Mouse (Mus musculus): ENCODE measurements around the gene Ubald2. TPM values are rescaled to one million over a fixed set of nuclear protein-coding genes. Genes with fewer than 3 reads are reported as not detected.

Gene Ubald2
- polyA plus RNA-seq (2012; rRNA removed): 192 and 574 TPM in 2 replicates

DNA sequence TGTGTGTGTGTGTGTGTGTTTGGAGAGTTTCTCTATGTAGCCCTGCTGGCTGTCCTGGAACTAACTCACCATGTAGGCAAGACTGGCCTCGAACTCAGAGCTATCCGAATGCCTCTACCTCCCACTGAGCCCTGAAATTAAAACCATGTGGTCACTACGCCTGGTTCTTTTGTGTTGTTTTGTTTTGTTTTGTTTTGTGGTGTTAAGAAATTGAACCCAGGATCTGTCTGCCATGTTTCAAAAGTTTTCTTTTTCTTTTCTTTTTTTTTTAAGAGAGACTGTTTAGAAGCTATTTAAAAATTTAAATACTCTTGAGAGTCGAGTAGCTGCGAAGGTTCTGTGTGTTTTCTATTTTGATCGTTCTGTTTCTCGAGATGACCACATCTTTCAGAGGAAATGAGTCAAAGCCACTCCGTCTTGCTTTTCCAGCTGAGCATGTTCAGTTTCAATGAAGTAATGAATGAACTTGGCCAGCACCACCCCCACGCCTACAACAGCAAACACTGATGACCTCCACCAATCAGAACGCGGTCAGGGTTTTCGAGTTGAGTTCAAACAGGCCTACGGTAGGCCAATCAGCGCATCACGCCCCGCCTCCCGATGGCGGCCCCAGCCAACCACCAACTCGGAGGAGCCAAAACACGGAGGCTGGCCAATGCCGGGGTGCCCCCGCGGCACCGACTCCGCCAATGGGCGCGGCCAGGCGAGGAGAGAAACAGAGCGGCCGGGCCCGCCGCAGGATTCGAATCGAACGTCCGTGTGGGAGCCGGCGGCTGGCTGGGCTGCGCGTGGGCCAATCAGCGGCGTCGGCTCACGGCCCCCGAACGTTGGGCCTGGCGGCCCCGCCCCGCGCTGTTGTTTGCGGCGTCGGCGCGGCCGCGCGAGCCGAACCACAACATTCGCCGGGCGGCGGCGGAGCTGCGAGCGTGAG, at the start of gene Ubald2:
Gene Ubald2, plus strand, starts transcription at position 739 of the 931 bp plus-strand sequence.
- H3K36me3 ChIP-seq (ENCODE audit: control insufficient read depth, insufficient read depth, low read length): peaks cover 20% of the 10 kb centered on the region
- TF ChIP-seq POLR2A (IDR thresholded peaks at IDR 0.05; ENCODE audit: low read depth, low read length) (0 out of 2 replicates have a peak, but pooled peaks have one; percentile 24), CTCF (IDR thresholded peaks at IDR 0.05; ENCODE audit: extremely low read depth, insufficient read length, insufficient replicate concordance, low read depth, low read length) (no peak)
- H3K4me3 ChIP-seq (ENCODE audit: low read depth, low read length): peak within 1 kb of the TSS; percentile 90
- H3K27me3 ChIP-seq (ENCODE audit: control insufficient read depth, insufficient read depth, low read length): no peaks in the 10 kb centered on the region
- 2% methylated on average over 66 of the region's 66 CpGs for WGBS
- peaks cover 32% of the 10 kb centered on the region for H3K4me1 ChIP-seq (ENCODE audit: control insufficient read depth, insufficient read depth, insufficient read length, low read length)
- peak within 1 kb of the TSS; percentile 99 for H3K27ac ChIP-seq (ENCODE audit: insufficient read depth, low read depth, low read length)

DNA sequence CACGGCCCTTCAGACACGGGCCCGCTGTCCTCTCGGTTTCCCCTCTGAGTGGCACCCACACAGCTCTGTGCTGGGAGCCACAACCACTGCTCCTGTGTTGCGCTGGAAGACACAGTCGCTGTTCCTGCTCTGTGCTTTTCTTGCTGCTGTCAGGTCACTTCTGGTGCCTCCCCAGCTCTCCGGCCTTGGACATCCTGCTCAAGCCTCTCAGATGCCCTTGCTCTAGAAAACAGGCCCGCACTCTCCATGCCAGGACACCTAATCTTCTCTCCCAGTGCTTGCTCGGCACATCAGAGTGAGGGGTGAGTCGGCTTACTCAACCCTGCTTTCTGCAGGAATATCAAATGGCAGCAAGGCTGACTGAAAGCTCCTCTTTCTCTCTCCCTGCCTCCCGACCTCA, 49.7 kb upstream of the Ubald2 start:
- TF ChIP-seq POLR2A (IDR thresholded peaks at IDR 0.05; ENCODE audit: low read depth, low read length): no peak
- no peak for TF ChIP-seq CTCF (IDR thresholded peaks at IDR 0.05; ENCODE audit: extremely low read depth, insufficient read length, insufficient replicate concordance, low read depth, low read length)
- no peaks in the 10 kb centered on the region for H3K27me3 ChIP-seq (ENCODE audit: control insufficient read depth, insufficient read depth, low read length)
- no peaks in the 10 kb centered on the region for H3K36me3 ChIP-seq (ENCODE audit: control insufficient read depth, insufficient read depth, low read length)
- H3K27ac ChIP-seq (ENCODE audit: insufficient read depth, low read depth, low read length): no peak overlapping the region
- H3K4me3 ChIP-seq (ENCODE audit: low read depth, low read length): no peak overlapping the region
- no peaks in the 10 kb centered on the region for H3K4me1 ChIP-seq (ENCODE audit: control insufficient read depth, insufficient read depth, insufficient read length, low read length)
- WGBS: 92% methylated on average over 11 of the region's 11 CpGs

DNA sequence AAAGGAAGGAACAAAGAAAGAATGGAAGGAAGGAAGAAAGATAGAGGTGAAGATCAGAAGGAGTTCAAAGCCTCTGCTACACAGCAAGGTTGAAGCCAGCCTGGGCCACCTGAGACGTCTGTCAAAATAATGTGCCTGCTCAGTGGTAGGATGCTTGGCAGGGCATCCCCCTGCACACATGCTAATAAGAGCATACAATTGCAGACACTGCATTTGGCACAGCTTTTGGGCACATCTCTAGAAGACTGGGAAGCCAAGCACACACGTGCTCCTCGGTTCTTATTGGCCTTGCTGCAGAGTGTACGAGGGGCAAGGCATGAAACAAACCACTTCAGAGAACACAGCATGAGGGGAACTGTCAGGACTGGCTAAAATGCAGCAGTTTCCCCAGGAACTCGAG, 47.9 kb upstream of the Ubald2 start:
- WGBS: 77% methylated on average over 5 of the region's 5 CpGs
- no peaks in the 10 kb centered on the region for H3K36me3 ChIP-seq (ENCODE audit: control insufficient read depth, insufficient read depth, low read length)
- TF ChIP-seq CTCF (IDR thresholded peaks at IDR 0.05; ENCODE audit: extremely low read depth, insufficient read length, insufficient replicate concordance, low read depth, low read length) (no peak), POLR2A (IDR thresholded peaks at IDR 0.05; ENCODE audit: low read depth, low read length) (no peak)
- H3K27ac ChIP-seq (ENCODE audit: insufficient read depth, low read depth, low read length): no peak overlapping the region
- no peak overlapping the region for H3K4me3 ChIP-seq (ENCODE audit: low read depth, low read length)
- no peaks in the 10 kb centered on the region for H3K4me1 ChIP-seq (ENCODE audit: control insufficient read depth, insufficient read depth, insufficient read length, low read length)
- H3K27me3 ChIP-seq (ENCODE audit: control insufficient read depth, insufficient read depth, low read length): no peaks in the 10 kb centered on the region

DNA sequence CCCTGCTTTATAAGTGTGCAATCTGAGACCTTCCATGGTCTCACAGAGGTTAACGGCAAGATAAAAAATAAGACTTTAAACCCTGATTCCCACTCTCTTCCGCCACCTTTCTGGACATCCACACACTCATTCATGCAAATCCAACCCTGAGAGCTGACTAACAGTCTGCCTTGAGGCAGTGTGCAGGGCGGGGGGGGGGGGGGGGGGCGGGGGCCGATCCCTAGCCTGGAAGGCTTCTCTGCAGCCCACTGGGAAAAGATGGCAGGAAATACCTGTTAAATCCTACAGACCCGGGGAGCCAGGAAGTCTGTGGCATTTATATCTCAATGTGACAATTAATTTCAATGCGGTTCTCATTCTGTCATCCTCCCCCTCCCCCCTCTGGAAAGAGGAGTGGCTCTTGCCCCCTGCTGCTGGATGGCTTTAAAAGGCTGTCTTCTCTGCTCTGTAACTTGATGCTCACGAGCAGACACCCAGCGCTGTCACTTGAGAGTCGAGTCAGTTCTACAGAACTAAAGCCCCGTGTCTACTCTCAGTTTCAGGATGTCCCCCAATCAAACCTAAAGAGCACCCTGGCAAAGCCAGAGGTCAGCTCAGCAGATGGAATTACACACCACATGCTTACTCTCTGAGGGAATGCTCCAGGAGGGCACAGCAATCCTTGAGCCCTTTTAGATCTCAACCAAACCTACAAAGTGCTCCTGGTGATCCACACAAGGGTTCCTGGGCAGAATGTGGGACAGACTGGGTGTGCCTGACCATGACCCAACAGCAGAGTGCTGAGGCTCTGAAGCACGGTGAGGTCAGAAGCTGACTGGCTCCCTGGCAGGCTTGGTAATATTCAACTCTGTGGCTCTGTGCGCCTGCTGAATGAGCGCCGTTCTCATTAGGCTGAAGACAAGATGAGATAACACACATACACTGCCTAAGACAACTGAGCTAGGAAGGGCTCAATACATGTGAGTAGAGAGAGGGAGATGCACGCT, 46.5 kb upstream of the Ubald2 start:
- no peaks in the 10 kb centered on the region for H3K27me3 ChIP-seq (ENCODE audit: control insufficient read depth, insufficient read depth, low read length)
- 34% methylated on average over 16 of the region's 16 CpGs for WGBS
- TF ChIP-seq POLR2A (IDR thresholded peaks at IDR 0.05; ENCODE audit: low read depth, low read length): no peak
- TF ChIP-seq CTCF (IDR thresholded peaks at IDR 0.05; ENCODE audit: extremely low read depth, insufficient read length, insufficient replicate concordance, low read depth, low read length): no peak
- H3K27ac ChIP-seq (ENCODE audit: insufficient read depth, low read depth, low read length): peak overlapping the region; percentile 8
- H3K4me1 ChIP-seq (ENCODE audit: control insufficient read depth, insufficient read depth, insufficient read length, low read length): no peaks in the 10 kb centered on the region
- no peak overlapping the region for H3K4me3 ChIP-seq (ENCODE audit: low read depth, low read length)
- H3K36me3 ChIP-seq (ENCODE audit: control insufficient read depth, insufficient read depth, low read length): no peaks in the 10 kb centered on the region

- Histone ChIP-seq H3K27ac (ENCODE audit: insufficient read depth, low read depth, low read length) (peak overlapping the region; percentile 46), H3K4me3 (ENCODE audit: low read depth, low read length) (no peak overlapping the region), H3K36me3 (ENCODE audit: control insufficient read depth, insufficient read depth, low read length) (no peaks in the 10 kb centered on the region), H3K4me1 (ENCODE audit: control insufficient read depth, insufficient read depth, insufficient read length, low read length) (no peaks in the 10 kb centered on the region), H3K27me3 (ENCODE audit: control insufficient read depth, insufficient read depth, low read length) (no peaks in the 10 kb centered on the region)
- WGBS: 62% methylated on average over 14 of the region's 14 CpGs
- TF ChIP-seq CTCF (IDR thresholded peaks at IDR 0.05; ENCODE audit: extremely low read depth, insufficient read length, insufficient replicate concordance, low read depth, low read length) (no peak), POLR2A (IDR thresholded peaks at IDR 0.05; ENCODE audit: low read depth, low read length) (no peak)
These were observed 44.9 kb upstream of the Ubald2 start for GRCm38 (mm10) chr11:116388841-116389480.

DNA sequence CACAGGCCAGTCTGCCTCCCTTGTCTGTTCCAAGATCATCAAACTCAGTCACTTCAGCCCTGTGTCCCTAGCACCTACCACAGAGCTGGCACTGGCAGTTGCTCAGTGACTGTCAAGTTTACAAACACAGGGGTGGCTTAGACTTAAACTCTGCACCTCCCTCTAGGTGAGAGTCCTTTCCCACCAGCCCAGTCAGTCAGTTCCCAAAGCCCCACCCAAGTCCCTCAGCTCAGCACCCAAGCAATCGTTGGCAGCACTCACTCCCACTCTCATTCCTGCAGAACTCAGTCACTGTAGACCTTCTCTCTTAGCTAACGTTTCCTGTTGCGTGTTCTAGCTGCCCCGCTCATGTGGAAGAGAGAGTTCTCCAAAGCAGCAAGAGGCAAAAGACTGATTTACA, 39.1 kb upstream of the Ubald2 start:
- Histone ChIP-seq H3K27me3 (ENCODE audit: control insufficient read depth, insufficient read depth, low read length) (no peaks in the 10 kb centered on the region), H3K4me1 (ENCODE audit: control insufficient read depth, insufficient read depth, insufficient read length, low read length) (no peaks in the 10 kb centered on the region), H3K36me3 (ENCODE audit: control insufficient read depth, insufficient read depth, low read length) (no peaks in the 10 kb centered on the region), H3K4me3 (ENCODE audit: low read depth, low read length) (peak overlapping the region; percentile 35), H3K27ac (ENCODE audit: insufficient read depth, low read depth, low read length) (peak overlapping the region; percentile 56)
- no peak for TF ChIP-seq CTCF (IDR thresholded peaks at IDR 0.05; ENCODE audit: extremely low read depth, insufficient read length, insufficient replicate concordance, low read depth, low read length)
- TF ChIP-seq POLR2A (IDR thresholded peaks at IDR 0.05; ENCODE audit: low read depth, low read length): no peak
- WGBS: 51% methylated on average over 4 of the region's 4 CpGs
